Mouse (Mus musculus): ENCODE results near the gene Kif13a. TPM values are rescaled to one million over a fixed set of nuclear protein-coding genes. Genes with fewer than 3 reads are reported as not detected.
A peak's percentile ranks its signal among the peaks of the same experiment; 100 is the strongest.

Gene Kif13a
- total RNA-seq, 2 experiments from 2014 or later = 73.1 to 81.3 TPM

DNA sequence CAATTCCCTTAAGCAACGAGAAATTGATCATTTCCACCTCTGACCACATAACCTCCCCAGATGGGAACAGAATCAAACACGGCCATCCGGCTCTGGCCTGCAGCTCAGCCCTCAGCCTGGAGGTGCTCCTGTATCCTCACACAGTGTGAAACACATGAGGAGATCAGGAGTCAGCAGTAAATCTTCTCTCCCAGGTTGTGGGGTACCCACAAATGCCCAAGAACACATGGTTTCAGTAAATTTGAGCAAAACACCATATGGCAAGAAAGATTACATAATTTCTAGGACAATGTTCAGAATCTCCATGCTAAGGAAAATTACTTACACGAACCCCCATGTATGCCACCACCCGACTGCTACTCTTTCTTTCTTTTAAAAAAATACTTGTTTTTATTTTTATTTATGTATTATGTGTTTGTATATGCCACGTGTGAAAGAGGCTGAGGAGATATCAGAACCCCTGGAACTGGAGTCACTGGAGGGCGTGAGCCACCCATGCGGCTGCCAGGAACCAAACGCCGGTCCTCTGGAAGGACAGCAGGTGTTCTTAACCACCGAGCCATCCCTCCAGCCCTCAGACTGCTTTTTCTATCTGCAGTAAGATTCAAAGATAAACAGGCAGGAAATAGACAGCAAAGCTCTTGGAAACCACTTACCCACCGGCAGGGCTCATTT lies 85.0 kb downstream of the Kif13a start:
- intact Hi-C loops (cut with DNase I) = loop anchor here (5.0 kb wide), 1 partner anchor 38 kb away; no protein-coding TSS in a partner anchor
- no peak for DNase-seq

DNA sequence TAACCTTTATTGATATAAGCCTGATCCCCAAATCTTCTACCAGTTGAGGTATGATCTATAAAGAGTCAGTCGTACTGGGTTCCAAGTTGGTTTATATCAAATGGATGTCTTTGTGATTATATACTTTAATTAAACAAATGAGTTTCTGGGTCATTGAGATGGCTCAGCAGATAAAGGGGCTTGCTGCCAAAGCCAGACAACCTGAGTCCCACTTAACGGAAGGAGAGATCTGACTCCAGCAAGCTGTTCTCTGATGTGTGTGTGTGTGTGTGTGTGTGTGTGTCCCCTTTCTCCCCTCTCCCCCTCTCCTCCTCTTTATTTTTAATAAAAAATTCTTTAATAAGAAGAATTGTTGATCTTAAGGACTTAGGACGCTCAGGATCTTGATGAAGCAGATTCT lies 86.0 kb downstream of the Kif13a start:
- DNase-seq = no peak
- intact Hi-C loops (cut with DNase I) = loop anchor here (5.0 kb wide), 1 partner anchor 39 kb away; no protein-coding TSS in a partner anchor

DNA sequence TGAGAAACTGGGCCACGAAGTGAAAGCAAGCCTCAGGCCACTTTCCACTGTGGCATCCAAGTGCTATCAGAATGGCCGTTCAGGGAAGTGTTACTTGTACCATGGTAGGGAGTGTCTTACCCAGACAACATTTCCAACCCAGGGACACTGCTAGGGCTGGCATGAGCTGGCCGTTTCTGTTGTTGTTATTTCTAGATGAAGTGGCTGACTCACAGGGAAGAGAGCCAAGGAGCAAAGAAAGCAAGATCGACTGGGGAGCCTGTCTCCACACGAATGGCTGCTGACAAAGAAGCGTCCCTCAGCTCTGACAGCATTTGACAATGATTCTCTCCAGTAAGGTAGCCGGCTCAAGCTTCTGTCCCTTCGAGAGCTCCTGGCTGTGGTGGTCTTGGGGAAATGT lies 87.5 kb downstream of the Kif13a start:
- intact Hi-C loops (cut with DNase I) = loop anchor here (5.0 kb wide), 1 partner anchor 40 kb away; no protein-coding TSS in a partner anchor
- DNase-seq = peak in 1 of 2 experiments; percentile 12

GRCm38 (mm10) chr13:46841668-46842067 lies 88.0 kb downstream of the Kif13a start:
- no peak for DNase-seq
- intact Hi-C loops (cut with DNase I) = loop anchor here (5.0 kb wide), 1 partner anchor 41 kb away; no protein-coding TSS in a partner anchor

DNA sequence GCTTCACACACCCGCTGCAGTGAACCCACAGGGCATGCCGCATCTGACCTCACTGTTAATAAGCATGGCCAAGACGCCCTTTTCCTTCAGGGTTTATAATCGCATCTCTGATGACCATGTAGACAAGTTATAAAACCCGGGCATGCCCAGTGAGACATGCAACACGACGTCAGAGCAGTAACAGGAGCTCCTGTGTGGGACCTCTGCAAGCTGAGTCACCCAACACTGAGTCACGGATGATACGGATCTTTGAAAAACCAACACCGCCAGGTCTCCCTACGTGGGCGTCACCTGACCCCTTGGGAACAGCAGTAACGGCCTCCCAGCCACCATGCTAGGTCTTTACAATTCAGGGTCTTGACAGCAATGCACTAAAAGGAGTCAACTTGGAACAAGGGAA lies 89.0 kb downstream of the Kif13a start:
- DNase-seq = no peak
- intact Hi-C loops (cut with DNase I) = loop anchor here (5.0 kb wide), 1 partner anchor 42 kb away; no protein-coding TSS in a partner anchor

DNA sequence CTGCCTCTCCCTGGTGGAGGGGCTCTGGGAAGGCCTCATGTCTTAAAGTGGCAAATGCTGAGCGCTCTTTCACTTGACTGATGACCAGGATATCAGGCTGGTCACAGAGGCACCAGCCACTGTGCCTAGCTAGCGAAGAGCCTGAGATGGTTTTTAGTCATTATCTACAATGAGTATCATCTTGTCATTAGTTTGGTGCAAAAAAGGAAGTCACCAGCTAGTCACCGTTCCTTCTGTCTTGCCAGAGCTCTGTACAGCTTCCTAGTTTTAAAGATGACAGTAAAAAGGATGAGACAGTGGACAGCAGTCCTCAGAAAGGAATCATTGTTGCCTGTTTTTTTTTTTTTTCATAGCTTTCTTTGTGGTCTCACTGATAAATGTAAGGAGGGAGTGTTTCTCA lies 90.4 kb downstream of the Kif13a start:
- no peak for DNase-seq
- intact Hi-C loops (cut with DNase I) = loop anchor here (2.0 kb wide), 2 partner anchors 90 to 178 kb away; partner anchors contain the start of gene Kif13a

- intact Hi-C loops (cut with DNase I) = loop anchor here (2.0 kb wide), 2 partner anchors 90 to 178 kb away; partner anchors contain the start of gene Kif13a
- DNase-seq = no peak
Measured at GRCm38 (mm10) chr13:46838551-46838950, 91.1 kb downstream of the Kif13a start.

DNA sequence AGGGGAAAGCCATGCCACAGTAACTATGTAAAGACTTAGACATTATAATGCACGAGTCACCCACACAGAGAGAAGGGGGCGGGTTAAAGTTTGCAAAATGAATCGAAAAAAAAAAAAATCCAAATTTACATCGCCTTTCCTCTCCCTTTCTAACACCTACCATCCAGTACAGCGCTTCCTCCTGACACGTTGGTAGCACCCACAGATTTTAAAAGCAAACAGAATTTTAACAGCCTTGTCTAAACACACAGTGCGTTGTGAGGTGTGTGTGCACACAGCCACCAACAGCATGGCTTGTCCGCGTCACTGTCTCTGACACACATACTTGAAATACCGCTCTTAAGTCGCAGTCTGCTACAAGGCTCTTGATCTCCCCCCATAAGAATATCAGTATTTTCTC lies 94.3 kb downstream of the Kif13a start:
- DNase-seq = no peak
- intact Hi-C loops (cut with DNase I) = no loop called here

- intact Hi-C loops (cut with DNase I) = no loop called here
- no peak for DNase-seq
Measured at GRCm38 (mm10) chr13:46834805-46835204, 94.9 kb downstream of the Kif13a start.

DNA sequence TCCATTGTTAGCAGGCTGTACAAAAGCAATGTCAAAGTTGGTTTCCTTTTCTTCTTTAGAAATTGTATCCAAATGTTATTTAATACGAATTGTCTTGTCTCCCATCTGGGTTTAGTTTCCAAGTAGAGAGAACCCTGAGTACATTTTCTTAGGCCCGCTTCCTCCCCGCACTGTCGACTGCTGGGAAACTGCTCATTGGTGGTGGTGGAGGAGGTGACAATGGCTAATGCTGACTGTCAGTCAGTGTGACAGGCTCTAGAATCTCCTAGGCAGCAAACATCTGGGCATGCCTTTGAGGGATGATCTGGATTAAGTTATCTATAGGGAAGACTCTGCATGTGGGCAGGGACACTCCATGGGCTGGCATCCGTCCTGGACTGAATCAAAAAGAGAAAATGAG lies 96.1 kb downstream of the Kif13a start:
- DNase-seq = no peak
- intact Hi-C loops (cut with DNase I) = no loop called here

GRCm38 (mm10) chr13:46832956-46833355 lies 96.7 kb downstream of the Kif13a start:
- no peak for DNase-seq
- intact Hi-C loops (cut with DNase I) = no loop called here

DNA sequence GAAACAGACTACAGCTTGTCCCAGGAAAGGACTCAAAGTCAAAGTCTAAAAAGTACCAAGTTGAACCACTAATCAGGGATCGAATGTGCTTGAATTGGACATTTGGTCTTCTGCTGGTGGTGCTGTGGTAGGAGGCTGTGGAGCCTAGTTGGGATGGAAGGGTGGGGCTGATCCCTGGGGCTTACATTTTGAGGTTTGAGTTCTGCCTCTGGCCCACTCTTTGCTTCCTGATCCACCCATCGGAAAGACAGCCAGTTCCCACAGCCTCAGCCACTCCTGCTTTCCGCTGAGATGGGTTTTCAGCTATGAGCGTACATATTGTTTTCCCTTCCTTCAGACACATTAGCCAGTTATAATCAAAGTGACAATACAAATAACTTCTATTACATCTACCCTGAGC lies 106.4 kb downstream of the Kif13a start:
- intact Hi-C loops (cut with DNase I) = no loop called here
- no peak for DNase-seq

DNA sequence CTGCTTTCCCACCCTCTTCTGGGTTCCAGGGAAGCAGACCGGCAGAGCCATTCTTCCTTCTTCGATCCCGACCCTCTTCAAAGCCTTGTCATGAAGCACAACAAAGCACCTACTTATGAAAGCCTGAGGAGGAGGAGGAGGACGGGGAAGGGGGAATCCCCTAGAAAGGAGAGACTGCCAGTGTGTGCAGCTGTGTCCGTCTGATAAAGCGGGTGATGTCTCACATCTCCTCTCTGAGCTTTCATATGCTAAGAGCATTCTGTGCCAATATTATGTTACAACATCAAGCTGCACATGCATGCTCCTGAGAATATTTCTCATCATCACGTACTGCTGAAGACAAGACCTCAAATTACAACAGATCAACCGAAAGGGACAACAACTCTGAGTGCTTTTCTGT lies 107.5 kb downstream of the Kif13a start:
- intact Hi-C loops (cut with DNase I) = no loop called here
- DNase-seq = no peak

DNA sequence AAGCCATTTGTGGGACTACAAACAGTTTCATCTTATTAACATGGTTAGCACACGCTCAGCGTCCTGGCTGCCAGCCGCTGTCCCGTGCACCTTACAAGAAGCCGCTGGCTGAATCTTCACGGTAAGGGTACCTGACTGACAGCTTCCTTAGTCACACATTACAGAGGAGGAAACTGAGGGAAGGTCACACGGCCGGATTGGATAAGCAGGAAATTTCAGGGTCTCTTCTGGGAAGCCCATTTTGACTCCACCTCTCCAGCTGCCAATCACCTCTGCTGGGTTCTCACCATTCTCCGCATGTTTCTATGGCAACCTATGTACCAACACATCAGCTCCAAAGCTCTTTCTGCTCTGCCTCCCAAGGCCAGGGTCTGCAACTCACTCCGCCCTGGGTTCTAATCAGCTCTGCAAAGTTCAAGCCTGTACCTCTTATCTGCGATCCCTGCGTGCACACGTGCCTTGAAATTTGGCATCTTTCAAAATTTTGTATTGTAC lies 109.9 kb downstream of the Kif13a start:
- intact Hi-C loops (cut with DNase I) = no loop called here
- DNase-seq = no peak

- intact Hi-C loops (cut with DNase I) = no loop called here
- no peak for DNase-seq
Measured at GRCm38 (mm10) chr13:46819202-46819728, 110.4 kb downstream of the Kif13a start.

DNA sequence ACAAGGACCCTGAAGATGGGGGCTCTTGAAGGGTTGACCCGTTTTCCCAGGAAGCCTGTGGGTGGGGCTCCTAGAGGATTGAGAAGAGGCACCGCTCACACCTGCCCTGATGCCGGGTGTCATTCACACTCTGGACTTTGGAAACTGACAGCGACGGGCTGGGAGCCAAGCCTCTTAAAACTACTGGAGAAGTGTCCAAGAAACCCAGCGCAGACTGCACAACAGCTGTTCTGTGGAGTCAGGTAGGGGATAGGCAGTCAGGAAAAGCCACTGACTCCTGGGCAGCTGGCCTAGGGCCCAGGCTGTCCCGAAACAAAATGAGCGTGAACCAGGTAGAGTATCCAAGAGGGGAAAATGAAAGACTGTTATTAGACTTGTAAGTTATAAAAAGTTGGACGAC lies 111.3 kb downstream of the Kif13a start:
- peak; percentile 52 to 55 for DNase-seq
- intact Hi-C loops (cut with DNase I) = no loop called here

DNA sequence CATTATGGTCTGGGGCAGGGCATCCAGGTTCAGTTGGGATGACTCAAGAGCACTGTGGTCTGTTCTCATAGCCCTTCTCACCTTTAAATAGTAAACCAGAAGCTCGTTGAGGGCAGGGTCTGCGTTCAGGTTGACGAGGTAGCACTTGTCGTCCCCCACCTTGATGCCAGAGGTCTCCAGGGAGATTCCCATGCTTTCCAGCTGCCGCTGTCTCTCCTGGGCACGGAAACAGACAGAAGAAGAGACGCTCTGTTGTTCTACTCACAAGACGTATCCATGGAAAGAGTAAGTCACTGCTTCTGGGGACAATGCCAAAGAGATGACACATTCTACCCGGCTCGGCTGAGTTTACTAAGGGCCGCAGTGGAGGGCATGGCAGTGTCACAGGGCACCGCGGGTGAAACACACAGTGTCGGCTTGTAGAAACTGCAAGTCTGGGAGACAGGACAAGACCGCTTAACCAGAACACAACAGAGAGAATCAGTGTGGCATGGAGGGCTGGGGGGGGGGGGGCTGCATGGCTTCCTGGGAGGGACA lies 117.0 kb downstream of the Kif13a start:
- intact Hi-C loops (cut with DNase I) = no loop called here
- no peak for DNase-seq

DNA sequence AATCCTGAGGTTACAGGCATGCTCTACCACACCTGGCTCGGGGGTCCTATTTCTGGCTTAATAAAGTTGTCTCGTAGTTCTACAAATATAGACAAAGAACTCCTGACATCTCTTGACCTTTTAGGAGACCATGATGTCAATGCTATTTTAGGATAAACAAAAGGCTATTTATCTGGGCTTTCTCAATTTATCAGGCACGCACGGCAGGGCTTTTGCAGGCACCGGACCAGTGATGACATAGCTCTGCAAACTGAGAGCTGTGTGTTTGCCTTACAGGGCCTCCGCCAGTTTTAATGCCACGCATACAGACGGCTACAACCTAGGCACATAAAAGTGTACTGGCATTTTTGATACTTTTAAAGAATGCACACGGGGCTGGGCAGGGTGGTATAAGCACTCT lies 118.0 kb downstream of the Kif13a start:
- DNase-seq = no peak
- intact Hi-C loops (cut with DNase I) = no loop called here

DNA sequence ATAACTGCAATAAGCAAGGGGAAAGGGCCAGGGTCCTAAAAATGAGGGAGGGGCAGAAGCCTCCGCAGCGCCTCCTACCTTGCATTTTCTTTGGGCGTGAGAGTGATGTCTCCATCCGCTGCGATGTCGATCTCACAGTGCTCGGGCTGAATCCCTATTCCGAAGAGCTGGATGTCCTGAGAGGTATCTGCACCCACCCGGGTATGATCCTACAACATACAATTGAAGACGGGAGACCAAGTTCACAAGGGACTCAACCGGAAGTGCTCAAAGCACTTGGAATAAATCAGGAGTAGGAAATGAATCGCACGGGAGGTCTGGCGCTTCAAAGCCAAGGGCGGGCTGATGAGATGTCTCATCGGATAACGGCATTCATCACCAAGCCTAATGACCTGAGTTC lies 119.1 kb downstream of the Kif13a start:
- intact Hi-C loops (cut with DNase I) = no loop called here

DNA sequence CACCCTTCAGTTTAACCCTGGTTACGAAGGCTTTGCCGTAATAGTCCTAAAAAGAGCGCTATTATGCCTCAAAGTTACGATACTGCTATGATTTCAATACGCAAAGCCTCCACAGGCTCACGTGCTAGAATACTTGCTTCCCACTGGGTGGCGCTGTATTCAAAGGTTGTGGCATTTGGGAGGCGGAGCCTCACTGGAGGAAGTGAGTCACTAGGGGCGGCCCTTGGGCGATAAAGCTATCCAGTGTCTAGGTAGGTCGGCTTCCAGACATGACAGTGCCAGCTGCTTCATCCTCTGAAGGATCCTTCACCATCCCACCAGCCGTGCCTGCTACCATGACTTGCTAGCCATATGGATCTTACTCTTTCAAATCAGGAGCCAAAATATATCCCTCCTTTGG lies 119.6 kb downstream of the Kif13a start:
- intact Hi-C loops (cut with DNase I) = no loop called here
- DNase-seq = peak in 1 of 2 experiments; percentile 28

More for the DNA sequence above, 119.1 kb downstream of the Kif13a start:
- no peak for DNase-seq

GRCm38 (mm10) chr13:46807901-46808300 lies 121.8 kb downstream of the Kif13a start:
- intact Hi-C loops (cut with DNase I) = no loop called here
- no peak for DNase-seq

DNA sequence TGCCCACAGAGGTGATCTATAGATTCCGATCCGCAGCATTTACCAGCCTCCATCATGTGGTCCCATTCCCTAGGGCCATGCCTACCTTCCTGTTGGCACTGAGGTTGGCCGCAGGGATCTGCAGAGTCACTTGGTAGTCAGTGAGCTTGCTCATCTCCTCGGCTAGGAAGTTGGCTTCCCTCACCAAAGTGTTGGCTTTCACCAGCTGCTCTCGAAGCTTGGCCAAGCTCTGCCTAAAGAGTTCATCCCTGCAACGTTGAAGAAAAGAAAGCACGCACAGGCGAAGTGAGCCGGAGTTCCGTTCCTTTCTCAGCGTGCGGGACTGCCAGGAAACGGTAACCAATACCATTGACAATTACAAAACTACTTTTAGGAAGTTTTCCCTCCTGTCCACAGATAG lies 128.5 kb downstream of the Kif13a start:
- peak; percentile 18 to 28 for DNase-seq
- intact Hi-C loops (cut with DNase I) = loop anchor here (5.0 kb wide), 1 partner anchor 489 kb away; no protein-coding TSS in a partner anchor

Measured in gastrocnemius, postnatal 36 days (tissue).